Mouse (Mus musculus): Measurements from ENCODE around the gene Tpd52l2. TPM values are rescaled to one million over a fixed set of nuclear protein-coding genes. Genes with fewer than 3 reads are reported as not detected.

Gene Tpd52l2
- polyA plus RNA-seq, 1 experiment: 47.3 TPM

GRCm38 (mm10) chr2:181496281-181496680 is 661 bp upstream of the Tpd52l2 start:
- peak; percentile 50 for DNase-seq
- WGBS: 9% methylated on average over 8 of the region's 8 CpGs
- H3K4me3 ChIP-seq (replicated peaks; ENCODE audit: extremely low read depth, low read depth, low read length): peak overlapping the region; percentile 72
- H3K4me1 ChIP-seq (ENCODE audit: control insufficient read depth, insufficient read depth, low read length): 0 out of 2 replicates have a peak, but pooled peaks cover 2% of the 10 kb centered on the region
- TF ChIP-seq POLR2A (IDR thresholded peaks at IDR 0.05; ENCODE audit: borderline replicate concordance, extremely low read depth, low read depth, low read length) (no peak), CTCF (IDR thresholded peaks at IDR 0.05; ENCODE audit: insufficient read depth, low read length) (peak; percentile 68)

- under 1% methylated on average over 12 of the region's 12 CpGs for WGBS
These were observed 570 bp downstream of the Tpd52l2 start for GRCm38 (mm10) chr2:181497548-181497875.

GRCm38 (mm10) chr2:181498644-181499043 is 1.7 kb downstream of the Tpd52l2 start:
- TF ChIP-seq CTCF (IDR thresholded peaks at IDR 0.05; ENCODE audit: insufficient read depth, low read length) (no peak), POLR2A (IDR thresholded peaks at IDR 0.05; ENCODE audit: borderline replicate concordance, extremely low read depth, low read depth, low read length) (no peak)
- 42% methylated on average over 4 of the region's 4 CpGs for WGBS

More at GRCm38 (mm10) chr2:181497548-181497875, 570 bp downstream of the Tpd52l2 start:
- TF ChIP-seq CTCF (IDR thresholded peaks at IDR 0.05; ENCODE audit: insufficient read depth, low read length): no peak
- DNase-seq: peak; percentile 60
- Histone ChIP-seq H3K4me3 (replicated peaks; ENCODE audit: extremely low read depth, low read depth, low read length) (peak overlapping the region; percentile 80), H3K4me1 (ENCODE audit: control insufficient read depth, insufficient read depth, low read length) (0 out of 2 replicates have a peak, but pooled peaks cover 2% of the 10 kb centered on the region)

GRCm38 (mm10) chr2:181509191-181509590 is 12.2 kb downstream of the Tpd52l2 start:
- Histone ChIP-seq H3K4me3 (replicated peaks; ENCODE audit: extremely low read depth, low read depth, low read length) (no peak overlapping the region), H3K4me1 (ENCODE audit: control insufficient read depth, insufficient read depth, low read length) (peaks cover 4% of the 10 kb centered on the region; the same call in 1 of the 2 replicates)
- TF ChIP-seq CTCF (IDR thresholded peaks at IDR 0.05; ENCODE audit: insufficient read depth, low read length) (no peak), POLR2A (IDR thresholded peaks at IDR 0.05; ENCODE audit: borderline replicate concordance, extremely low read depth, low read depth, low read length) (no peak)
- DNase-seq: no peak
- 94% methylated on average over 2 of the region's 2 CpGs for WGBS

More at GRCm38 (mm10) chr2:181498644-181499043, 1.7 kb downstream of the Tpd52l2 start:
- no peak for DNase-seq
- Histone ChIP-seq H3K4me1 (ENCODE audit: control insufficient read depth, insufficient read depth, low read length) (0 out of 2 replicates have a peak, but pooled peaks cover 2% of the 10 kb centered on the region), H3K4me3 (replicated peaks; ENCODE audit: extremely low read depth, low read depth, low read length) (no peak overlapping the region)

- no peak overlapping the region for H3K4me3 ChIP-seq (replicated peaks; ENCODE audit: extremely low read depth, low read depth, low read length)
- H3K4me1 ChIP-seq (ENCODE audit: control insufficient read depth, insufficient read depth, low read length): no peaks in the 10 kb centered on the region
- no peak for DNase-seq
- WGBS: 96% methylated on average over 8 of the region's 8 CpGs
- TF ChIP-seq POLR2A (IDR thresholded peaks at IDR 0.05; ENCODE audit: borderline replicate concordance, extremely low read depth, low read depth, low read length): no peak
- no peak for TF ChIP-seq CTCF (IDR thresholded peaks at IDR 0.05; ENCODE audit: insufficient read depth, low read length)
These were observed 14.3 kb downstream of the Tpd52l2 start for GRCm38 (mm10) chr2:181511231-181511630.

GRCm38 (mm10) chr2:181519201-181519600 is 22.3 kb downstream of the Tpd52l2 start:
- WGBS: 61% methylated on average over 3 of the region's 3 CpGs
- no peak for DNase-seq
- Histone ChIP-seq H3K4me3 (replicated peaks; ENCODE audit: extremely low read depth, low read depth, low read length) (no peak overlapping the region), H3K4me1 (ENCODE audit: control insufficient read depth, insufficient read depth, low read length) (peaks cover 14% of the 10 kb centered on the region)
- TF ChIP-seq CTCF (IDR thresholded peaks at IDR 0.05; ENCODE audit: insufficient read depth, low read length): no peak
- no peak for TF ChIP-seq POLR2A (IDR thresholded peaks at IDR 0.05; ENCODE audit: borderline replicate concordance, extremely low read depth, low read depth, low read length)

- Histone ChIP-seq H3K4me1 (ENCODE audit: control insufficient read depth, insufficient read depth, low read length) (peaks cover 14% of the 10 kb centered on the region), H3K4me3 (replicated peaks; ENCODE audit: extremely low read depth, low read depth, low read length) (peak within 1 kb of the TSS; percentile 74)
- DNase-seq: peak; percentile 96
- under 1% methylated on average over 74 of the region's 74 CpGs for WGBS
- peak; percentile 86 for TF ChIP-seq POLR2A (IDR thresholded peaks at IDR 0.05; ENCODE audit: borderline replicate concordance, extremely low read depth, low read depth, low read length)
- no peak for TF ChIP-seq CTCF (IDR thresholded peaks at IDR 0.05; ENCODE audit: insufficient read depth, low read length)
These were observed 23.4 kb downstream of the Tpd52l2 start, which contains the start of gene Dnajc5 for GRCm38 (mm10) chr2:181520118-181520935. TSS of gene Dnajc5 (plus strand) at chr2:181520485.

GRCm38 (mm10) chr2:181520936-181521227 is 23.9 kb downstream of the Tpd52l2 start:
- TF ChIP-seq POLR2A (IDR thresholded peaks at IDR 0.05; ENCODE audit: borderline replicate concordance, extremely low read depth, low read depth, low read length): no peak
- no peak for TF ChIP-seq CTCF (IDR thresholded peaks at IDR 0.05; ENCODE audit: insufficient read depth, low read length)
- no peak for DNase-seq
- 1% methylated on average over 17 of the region's 17 CpGs for WGBS
- Histone ChIP-seq H3K4me1 (ENCODE audit: control insufficient read depth, insufficient read depth, low read length) (peaks cover 14% of the 10 kb centered on the region), H3K4me3 (replicated peaks; ENCODE audit: extremely low read depth, low read depth, low read length) (peak overlapping the region; percentile 74)

- no peak for DNase-seq
- 28% methylated on average over 10 of the region's 10 CpGs for WGBS
These were observed 24.5 kb downstream of the Tpd52l2 start for GRCm38 (mm10) chr2:181521491-181521890.

GRCm38 (mm10) chr2:181522811-181523210 is 25.9 kb downstream of the Tpd52l2 start:
- WGBS: 65% methylated on average over 5 of the region's 5 CpGs
- peaks cover 14% of the 10 kb centered on the region for H3K4me1 ChIP-seq (ENCODE audit: control insufficient read depth, insufficient read depth, low read length)
- no peak overlapping the region for H3K4me3 ChIP-seq (replicated peaks; ENCODE audit: extremely low read depth, low read depth, low read length)
- DNase-seq: no peak
- TF ChIP-seq POLR2A (IDR thresholded peaks at IDR 0.05; ENCODE audit: borderline replicate concordance, extremely low read depth, low read depth, low read length): no peak
- TF ChIP-seq CTCF (IDR thresholded peaks at IDR 0.05; ENCODE audit: insufficient read depth, low read length): peak; percentile 25; the same call in 1 of the 2 replicates

More at GRCm38 (mm10) chr2:181521491-181521890, 24.5 kb downstream of the Tpd52l2 start:
- TF ChIP-seq CTCF (IDR thresholded peaks at IDR 0.05; ENCODE audit: insufficient read depth, low read length) (no peak), POLR2A (IDR thresholded peaks at IDR 0.05; ENCODE audit: borderline replicate concordance, extremely low read depth, low read depth, low read length) (no peak)
- peak overlapping the region; percentile 49 for H3K4me3 ChIP-seq (replicated peaks; ENCODE audit: extremely low read depth, low read depth, low read length)
- peaks cover 14% of the 10 kb centered on the region for H3K4me1 ChIP-seq (ENCODE audit: control insufficient read depth, insufficient read depth, low read length)
